Mouse (Mus musculus) induced T-regulatory cell, adult 2 months (primary cell): ENCODE measurements around the gene Hnrnpr.
A peak's percentile ranks its signal among the peaks of the same experiment; 100 is the strongest.

Experiments used
- DNase-seq: peaks from one replicate; pipeline ENCODE4 v3.0.0-alpha.2; 2012; ENCODE audit warnings: low read depth

Hnrnpr gene

DNA sequence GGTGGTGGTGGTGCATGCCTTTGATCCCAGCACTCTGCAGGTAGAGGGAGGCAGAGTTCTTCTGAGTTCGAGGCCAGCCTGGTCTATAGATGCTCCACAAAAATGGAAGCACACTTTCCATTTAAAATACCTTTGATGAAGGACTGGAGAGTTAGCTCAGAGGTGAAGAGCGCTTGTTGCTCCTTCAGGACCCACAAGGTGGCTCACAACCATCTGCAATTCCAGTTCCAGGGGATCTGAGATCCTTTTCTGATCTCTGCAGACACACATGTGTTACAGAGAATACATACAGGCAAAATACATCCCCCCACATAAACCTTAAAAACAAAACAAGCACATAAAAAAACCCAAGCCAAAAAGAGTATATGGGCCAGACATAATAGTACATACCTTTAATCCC, 2.4 kb upstream of the Hnrnpr start:
- DNase-seq: no peak

DNA sequence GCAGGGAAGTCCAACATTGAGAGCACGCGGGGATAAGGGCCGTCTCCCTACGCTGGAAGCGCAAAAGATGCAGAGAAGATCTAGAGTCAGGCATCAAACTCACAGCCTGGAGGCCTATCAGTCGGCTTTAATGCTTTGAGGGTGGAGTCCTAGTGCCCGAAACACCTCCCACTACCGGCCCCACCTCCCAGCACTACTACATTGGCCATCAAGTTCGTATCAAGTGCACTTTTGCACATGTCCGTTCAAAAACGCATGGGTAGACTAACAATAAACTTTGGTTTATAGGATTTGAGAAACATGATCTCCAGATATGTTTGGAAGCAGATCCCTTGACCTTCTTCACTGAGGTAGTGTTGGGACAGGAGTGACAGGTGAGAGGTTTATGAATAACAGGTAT, 962 bp upstream of the Hnrnpr start:
- DNase-seq: peak; percentile 88

DNA sequence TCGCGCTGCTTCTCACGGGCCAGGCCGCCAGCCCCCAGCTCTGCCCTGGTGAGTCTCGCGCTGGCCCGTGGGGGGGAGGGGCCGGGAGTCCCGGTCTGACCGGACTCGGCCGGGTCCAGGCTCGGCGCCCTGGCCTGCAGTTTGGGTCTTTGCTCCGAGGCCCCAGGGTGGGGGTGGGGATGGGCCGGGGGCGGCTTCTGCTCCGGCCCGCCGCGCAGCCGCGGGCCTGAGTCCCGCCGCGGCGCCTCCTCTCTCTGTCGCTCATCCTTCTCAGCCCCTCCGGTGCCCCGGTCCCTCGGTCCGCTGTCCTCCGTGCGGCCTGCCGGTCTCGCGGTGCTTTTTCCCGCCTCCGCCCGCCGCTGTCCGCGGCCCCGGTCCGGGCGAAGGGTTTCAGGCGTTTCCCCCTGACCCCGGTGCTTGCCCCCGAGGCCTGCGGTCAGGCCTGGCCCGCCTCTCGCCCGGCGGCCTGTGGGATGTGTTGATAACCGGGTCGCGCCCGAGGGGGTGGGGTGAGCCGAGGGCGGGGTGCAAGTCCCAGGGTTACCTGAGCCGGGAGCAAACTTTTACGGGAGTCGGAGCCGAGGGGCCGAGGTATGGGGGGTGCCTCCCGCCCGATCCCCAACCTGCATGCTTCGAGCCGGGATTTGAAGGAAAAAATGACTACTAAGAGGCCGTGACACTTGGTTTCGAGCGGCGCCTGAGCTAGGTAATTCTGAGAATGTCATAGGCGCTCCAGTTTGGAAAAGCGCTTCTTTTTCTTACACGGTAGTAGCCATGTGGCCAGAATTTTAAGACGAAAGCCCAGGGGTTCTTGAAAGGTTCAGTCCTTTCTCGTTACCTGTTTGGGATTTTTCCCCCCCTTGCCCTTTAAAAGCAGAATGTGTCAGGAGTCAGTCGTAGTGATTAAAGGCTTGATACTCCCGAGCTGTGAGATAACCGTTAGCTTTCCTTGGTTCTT, 579 bp downstream of the Hnrnpr start:
- DNase-seq: peak; percentile 72

DNA sequence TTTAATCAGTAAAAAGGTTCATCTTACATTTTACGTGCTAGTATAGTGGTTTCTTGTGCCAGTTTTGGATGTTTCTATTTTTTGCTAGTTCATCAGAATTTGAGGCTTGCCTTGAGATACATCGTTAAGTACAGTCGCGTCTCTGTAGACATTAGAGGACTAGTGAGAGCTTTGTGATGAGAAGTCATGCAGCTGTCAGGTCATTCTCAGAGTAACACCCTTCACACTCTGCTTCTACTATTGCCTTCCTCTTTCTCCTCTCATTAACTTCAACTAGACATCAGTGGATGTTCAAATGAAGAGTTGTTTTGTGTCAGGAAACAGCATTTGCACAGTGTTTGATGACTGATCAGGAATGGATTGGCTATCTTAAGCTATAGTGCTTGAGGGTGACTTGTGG, 1.9 kb downstream of the Hnrnpr start:
- peak; percentile 44 for DNase-seq

DNA sequence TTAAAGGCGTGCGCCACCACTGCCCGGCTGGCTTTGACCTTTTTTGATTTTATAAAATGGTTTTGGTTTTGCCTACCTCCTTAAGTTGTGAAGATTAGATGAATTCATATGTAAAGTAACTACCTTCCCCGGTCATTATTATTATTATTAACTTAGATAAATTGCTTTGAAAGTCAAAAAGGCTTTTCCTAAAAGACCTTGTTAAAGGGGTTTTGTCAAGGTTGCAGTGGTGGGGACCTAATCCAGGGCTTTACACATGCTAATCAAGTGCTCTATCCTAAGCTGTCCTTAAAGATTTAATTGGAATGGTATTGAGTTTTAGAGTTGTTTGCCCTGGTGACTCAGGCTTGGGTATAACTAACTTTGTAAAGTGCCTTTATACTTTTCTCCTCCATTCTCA, 6.9 kb downstream of the Hnrnpr start:
- no peak for DNase-seq

DNA sequence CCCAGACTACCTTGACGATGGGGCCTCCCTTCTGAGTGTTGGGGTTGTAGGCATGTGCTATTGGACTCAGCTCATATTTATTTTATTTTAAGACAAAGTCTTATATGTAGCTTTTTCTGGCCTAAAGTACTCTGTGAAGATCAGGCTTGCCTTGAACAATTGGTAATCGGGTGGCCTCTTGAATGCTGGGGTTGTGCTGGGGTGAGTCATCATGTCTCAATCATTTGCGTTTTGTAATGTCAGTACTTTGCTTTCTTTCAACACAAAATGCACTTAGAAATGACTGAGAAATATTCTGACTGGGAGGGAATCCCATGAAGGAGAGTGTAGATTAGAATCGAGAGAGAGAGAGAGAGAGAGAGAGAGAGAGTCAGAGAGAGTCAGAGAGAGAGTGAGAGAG, 9.3 kb downstream of the Hnrnpr start:
- DNase-seq: no peak

DNA sequence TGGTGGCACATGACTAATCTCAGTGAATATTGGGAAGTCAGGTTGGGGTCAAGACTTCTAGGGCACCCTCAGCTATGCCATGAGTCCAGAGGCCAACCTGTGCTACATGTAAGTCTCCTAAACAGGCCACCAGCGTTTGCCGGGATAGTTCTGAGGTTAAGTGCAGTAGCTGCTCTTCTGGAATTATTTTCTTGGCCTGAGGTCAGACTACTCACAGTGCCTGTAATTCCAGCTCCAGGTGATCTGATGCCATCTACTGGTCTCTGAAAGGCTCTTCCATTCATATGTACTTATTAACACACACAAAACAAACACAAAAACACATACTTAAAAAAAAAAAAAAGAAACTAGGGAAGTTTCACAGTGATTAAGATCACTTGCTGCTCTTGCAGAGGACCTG, 13.5 kb downstream of the Hnrnpr start:
- DNase-seq: peak; percentile 25

DNA sequence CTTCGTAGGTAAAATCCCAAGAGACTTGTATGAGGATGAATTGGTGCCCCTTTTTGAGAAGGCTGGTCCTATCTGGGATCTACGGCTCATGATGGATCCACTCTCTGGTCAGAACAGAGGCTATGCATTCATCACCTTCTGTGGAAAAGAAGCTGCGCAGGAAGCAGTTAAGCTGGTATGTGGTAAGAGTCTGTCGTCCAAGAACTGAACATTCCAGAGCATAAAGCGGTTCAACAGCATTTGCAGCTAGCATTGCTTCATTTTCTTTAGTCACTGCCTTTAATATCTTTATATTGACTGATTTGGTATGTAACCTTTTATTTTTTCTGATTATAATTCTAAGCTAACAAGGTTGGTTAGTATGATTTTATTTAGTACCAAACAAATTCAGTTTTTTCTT, 16.5 kb downstream of the Hnrnpr start:
- DNase-seq: no peak

DNA sequence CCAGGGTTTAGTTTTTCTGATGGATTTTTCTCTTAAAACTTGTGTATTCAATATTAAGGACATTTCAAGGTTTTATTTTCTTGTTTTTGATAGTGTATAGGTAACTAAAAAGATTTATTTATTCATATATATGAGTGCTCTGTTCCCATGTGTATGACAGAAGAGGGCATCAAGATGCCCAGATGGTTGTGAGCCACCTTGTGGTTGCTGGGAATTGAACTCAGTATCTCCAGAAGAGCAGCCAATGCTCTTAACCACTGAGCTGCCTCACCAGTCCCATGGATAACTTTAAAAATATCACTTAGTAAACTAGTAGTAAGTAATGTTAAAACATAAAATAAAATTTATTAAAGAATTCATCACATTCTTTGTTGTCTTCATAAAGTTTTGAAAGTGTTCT, 17.4 kb downstream of the Hnrnpr start:
- peak; percentile 22 for DNase-seq

DNA sequence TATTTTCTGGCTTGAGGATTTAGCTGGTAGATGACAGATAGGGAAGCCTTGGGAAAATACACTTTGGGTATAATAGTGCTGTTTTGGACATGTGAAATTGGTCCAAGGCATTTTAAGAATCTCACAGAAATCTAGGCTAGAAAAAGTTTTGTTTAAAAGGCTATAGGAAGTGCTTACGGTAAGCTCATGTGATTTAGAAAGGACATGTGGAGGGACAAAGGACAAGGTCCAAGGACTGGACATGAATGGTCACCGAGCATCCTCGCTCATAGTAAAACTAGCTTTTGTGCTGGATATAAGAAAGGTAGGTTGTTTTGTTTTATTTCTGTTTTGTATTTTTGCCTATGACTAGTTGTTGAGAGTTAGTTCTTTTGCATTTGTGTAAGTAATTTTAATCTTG, 21.0 kb downstream of the Hnrnpr start:
- no peak for DNase-seq

DNA sequence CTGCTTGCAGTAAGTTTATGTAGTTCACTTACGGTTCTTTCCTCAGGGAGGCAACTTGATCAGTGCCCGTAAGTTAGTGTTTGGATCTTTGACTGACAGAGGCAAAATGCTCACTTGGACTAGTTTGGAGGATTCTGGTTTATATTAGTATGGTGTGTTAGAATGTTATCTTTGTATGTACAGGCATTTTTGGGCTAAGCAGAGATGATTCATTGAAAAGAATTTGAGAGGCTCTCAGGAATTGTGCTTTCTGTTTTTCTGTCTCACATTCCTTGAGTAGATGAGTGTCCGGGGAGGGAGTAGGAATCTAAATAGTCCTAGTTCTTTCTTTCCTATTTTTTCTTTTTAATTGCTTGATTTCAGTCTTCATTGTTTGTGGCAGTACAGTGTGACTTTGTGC, 22.4 kb downstream of the Hnrnpr start:
- DNase-seq: no peak

DNA sequence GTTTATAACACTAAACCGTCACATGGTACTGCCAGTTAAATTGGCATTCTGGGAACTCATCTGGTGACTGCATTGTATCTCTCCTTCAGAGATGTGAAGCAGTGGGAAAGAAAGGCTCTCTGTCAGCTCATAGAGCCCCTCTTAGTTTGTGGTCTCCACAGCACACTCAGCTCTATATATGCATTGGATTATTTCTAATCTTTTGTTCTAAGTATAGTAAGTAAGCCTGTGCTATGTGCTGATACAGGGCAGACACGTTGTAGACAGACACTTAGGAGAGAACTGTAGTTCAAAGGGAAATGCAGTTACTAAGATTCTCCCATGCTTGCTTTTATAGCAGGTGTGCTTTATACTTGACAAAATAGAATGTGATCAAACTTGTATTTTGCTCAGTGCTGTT, 24.3 kb downstream of the Hnrnpr start:
- DNase-seq: no peak

DNA sequence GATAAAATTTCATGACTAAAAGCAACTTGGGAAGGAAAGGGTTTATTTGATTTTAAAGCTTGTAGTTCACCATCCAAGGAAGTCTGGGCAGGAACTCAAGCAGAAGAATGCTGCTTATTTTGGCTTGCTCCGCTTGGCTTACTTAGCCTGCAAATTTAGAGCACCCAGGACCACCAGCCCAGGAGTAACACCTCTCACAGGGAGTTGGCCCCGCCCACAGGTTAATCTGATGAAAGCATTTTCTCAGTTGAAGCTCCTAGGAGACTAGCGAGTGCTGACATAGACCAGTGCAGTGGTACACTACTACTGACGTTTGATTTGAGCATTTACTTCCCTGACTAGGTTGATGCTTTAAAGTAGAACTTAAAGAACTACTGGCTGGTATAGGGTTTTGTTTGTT, 26.4 kb downstream of the Hnrnpr start:
- DNase-seq: no peak

DNA sequence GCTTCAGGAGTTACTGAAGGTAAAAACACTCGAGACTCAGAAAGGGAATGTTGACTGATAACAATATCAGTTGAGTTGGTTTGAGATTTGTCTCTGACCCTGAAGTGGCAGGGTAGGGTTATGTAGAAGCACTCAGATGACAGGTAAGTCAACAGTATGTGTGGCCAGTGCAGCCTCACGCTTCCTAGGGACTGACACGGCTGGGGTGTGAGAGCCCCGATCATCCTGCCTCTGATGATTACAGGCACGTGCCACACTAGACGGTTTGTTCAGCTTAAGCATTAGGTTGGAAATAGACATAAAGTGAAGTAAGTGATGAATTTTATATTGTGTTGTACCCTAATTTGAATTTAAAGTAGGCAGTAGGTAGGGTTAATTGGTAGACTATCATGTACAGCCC, 38.9 kb downstream of the Hnrnpr start:
- no peak for DNase-seq

DNA sequence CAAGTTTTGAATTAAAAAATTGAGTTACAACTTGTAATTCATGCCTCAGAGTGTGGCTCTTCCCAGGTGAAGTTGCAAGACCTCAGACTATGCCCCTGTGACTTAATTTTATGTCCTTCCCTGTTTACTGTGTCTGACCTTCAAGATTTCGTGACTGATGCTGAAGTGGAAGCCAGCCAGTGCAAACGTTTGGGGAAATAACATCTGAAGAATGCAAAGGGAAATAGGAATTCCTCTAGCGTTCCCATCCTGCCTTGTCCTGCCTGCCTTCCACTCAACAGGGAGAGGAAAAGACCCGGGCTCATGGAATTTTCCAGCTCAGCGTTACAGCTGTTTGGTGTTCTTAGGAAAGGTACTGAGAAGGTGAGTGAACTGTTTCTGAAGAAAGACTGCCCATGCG, 46.3 kb downstream of the Hnrnpr start:
- no peak for DNase-seq

DNA sequence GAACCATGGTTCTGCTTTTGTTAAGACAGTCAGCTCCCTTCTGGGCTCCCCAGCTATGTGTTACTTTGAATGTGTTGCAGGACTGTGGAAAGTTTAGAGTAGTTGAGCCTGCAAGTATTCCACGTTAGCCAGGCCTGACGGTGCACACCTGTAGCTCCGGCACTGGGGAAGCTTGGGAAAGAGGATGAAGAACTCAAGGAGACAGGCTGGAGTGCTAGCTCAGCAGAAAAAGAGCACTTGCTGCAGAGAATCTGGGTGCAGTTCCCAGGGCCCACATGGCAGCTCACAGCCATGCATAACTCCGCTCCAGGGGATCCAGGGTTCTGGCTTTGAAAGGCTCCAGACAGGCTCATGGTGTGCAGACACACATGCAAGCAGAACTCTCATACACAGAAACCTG, 46.7 kb downstream of the Hnrnpr start:
- no peak for DNase-seq

DNA sequence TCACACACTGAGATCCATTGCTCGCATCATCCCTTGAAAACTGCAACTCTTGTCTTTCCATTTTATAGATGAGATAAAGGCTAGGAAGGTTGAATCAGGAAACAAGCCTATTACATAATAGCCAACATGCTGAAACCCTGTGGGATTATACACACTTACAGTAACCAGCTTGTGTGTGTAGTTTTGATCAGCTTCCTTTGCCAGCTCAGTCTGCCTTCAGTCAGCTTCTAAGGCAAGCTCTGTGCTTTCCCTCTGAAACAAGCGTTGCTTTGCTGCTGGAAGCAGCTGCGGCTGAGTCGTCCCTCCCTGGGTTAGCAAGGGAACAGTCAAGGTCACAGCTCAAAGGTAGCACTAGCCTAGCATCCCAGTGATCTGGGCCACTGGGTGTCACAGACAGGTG, 57.1 kb downstream of the Hnrnpr start:
- no peak for DNase-seq

DNA sequence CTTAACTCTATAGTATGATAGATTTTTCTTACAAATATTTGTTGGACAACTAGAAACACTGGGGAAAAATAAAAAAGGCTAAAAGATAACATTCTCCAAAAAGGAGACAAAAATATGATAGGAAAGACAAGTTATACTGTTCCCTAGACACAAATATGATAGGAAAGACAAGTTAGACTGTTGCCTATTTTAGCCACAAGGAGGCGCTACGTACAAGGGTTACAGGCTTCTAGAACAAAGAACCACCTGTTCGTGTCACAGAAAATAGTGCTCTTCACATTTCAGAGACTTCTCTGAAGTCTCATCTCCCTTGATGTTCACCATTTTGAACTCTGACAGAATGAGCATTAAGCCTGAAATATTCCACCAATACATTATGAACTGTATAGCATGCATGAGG, 59.0 kb downstream of the Hnrnpr start:
- DNase-seq: peak; percentile 77

DNA sequence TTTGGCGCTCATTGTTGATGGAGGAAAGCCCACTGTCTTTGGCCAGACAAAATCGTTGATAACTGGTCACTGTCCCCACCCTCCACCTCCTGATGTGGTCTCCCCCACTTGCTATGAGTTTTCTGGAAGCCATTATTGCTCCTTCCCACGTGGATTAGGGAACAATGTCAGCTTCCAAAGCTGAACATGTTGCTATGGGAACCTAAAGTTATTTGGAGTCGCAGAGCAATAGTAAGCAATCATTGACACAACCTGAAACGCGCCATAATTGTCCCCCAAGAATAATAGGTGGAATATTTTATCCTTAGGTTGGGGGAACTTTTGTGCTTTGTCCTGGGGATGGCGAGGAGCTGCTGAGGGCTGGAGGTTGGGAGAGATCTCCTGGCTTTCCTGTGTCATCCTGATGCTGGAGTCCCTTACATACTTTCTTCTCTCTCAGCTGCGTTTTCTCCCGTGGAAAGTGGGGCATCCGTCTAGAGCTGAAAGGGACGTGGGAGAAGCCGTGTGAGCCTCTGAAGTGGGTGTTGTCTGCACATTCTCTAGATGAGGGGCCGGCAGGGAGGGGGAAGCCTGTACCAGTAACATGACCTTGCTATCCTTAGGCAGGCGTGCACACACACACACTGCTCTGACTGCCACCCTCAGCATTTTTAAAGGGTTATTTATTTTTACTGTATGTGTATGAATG, 62.9 kb downstream of the Hnrnpr start:
- no peak for DNase-seq

DNA sequence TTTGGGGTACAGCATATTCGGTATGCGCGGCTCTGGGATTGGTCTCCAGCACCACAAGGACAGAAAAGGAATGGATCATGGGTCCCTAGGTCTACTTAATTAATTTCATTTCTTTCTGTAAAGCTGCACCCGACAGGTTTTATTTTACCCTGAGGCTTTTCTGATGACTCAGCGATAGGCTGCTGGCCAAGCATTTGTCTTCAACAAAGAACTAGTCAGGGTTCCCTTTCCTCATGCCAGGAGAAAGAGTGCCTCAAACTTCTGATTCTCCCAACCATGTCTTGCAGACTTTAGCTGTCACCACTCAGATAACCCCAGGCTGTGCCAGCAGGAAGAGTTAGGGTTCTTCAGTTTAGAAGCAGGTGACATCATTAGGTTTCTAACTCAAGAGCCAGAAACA, 66.3 kb downstream of the Hnrnpr start:
- no peak for DNase-seq

DNA sequence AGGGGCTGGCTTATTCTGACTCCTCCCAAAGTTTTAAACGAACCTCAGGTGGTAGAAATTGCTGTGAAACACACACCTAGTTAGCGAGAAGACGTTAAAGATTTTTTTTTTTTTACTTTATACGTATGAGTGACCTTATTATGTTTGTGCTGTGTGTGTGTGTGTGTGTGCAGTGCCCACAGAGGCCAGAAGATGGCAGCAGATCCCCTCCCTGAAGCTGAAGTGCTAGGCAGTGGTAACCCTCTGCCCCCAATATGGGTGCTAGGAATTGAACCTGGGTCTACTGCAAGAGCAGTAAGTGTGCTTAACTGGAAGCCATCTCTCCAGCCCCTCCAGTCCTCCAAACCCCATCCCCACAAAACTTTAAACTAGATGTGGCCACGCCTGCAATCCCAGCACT, 72.3 kb downstream of the Hnrnpr start:
- no peak for DNase-seq

DNA sequence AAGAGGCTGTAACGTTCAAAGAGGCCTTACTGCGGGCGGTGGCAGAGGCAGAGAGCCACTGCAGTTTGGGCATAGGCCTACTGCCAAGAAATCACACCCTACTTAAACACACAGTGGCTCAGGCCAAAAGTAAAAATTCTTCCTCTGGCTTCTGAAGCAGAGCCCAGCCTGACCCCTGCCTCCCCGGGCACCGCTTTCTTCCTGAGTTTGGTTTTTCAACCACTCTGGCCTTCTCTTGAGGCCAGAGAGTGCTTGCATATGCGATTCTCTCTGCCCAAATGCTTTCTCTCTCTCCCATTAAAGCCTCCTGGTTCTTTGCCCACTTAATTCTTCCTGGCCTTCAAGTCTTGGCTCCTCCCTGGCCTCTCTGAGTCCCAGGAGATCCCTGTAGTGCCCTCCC, 73.1 kb downstream of the Hnrnpr start:
- DNase-seq: no peak

DNA sequence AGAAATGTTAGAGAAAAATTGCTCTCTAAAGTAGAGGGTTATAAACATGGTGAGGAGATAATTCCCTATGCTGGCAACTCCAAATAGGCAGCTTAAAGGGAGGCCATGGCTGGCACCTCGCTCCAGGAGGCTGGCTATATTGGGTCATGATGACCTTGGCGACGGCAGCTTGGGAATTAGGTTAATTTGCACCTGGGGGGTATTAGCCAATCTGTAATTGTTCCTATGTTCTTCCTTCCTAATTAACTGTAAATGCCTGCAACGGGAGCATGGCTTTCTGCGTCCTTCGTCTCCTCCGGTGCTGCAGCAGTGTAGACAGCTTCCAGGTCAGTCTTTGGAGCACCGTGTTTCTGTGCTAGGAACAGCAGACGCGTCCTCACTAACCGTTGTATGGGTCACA, 76.5 kb downstream of the Hnrnpr start:
- DNase-seq: no peak

DNA sequence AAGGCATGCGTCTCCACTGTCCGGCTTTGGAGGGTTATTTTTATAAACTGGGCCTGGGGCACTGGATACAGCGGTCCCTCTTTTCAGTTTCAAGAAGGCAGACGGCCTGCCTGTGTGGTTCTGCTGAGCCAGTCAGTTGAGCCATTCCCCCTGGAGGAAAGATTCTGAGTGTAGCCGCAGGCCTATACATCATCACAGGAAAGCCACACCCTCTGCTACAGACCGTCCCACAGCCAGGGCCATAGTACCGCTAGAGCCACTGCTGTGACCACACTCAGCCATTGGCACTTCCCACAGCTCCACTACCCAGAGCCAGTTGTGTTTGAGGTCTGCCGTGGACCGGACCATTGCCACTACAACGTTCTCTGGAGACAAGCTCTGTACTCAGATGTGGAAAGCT, 91.1 kb downstream of the Hnrnpr start:
- DNase-seq: no peak
